Mouse (Mus musculus): ENCODE measurements at regions not wholly inside any gene's neighbourhood (a gene's known extent, or its start where the extent isn't known, plus 50 kb on each side); places are given as distances from the start of the nearest gene placed in this dataset.

DNA sequence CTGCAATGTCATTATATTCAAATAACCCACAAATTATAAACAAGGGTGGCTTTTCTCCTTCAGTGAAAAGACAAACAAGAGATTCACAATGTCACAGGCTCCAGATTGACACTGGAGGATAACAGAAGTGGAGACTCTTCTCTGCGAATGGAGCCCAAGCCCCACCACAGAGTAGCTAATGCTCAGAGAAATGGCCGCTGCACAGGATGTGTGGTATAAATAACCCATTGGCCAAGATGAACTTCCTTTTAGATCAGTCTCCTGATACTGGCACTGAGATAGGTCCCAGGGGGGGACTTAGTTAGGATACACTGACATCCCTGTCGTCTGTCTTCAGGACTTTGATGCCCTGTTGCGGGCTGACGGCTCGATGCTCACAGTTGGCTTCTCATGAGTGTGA, 225.3 kb upstream of the Runx1 start:
- Histone ChIP-seq H3K36me3 (ENCODE audit: control insufficient read depth, insufficient read depth, low read length) (no peaks in the 10 kb centered on the region), H3K27ac (ENCODE audit: low read length) (no peak overlapping the region), H3K27me3 (replicated peaks; ENCODE audit: control insufficient read depth, insufficient read depth, low read length) (no peaks in the 10 kb centered on the region), H3K4me1 (ENCODE audit: control insufficient read depth, insufficient read depth, low read length) (no peaks in the 10 kb centered on the region), H3K9ac (ENCODE audit: low read depth, low read length) (no peak overlapping the region), H3K4me2 (ENCODE audit: low read depth, low read length) (no peak overlapping the region), H3K9me3 (ENCODE audit: control insufficient read depth, low read length) (no peaks in the 10 kb centered on the region), H3K4me3 (ENCODE audit: low read length) (no peak overlapping the region)
- WGBS, result 78% methylated on average over 6 of the region's 6 CpGs
- no peak for ATAC-seq

DNA sequence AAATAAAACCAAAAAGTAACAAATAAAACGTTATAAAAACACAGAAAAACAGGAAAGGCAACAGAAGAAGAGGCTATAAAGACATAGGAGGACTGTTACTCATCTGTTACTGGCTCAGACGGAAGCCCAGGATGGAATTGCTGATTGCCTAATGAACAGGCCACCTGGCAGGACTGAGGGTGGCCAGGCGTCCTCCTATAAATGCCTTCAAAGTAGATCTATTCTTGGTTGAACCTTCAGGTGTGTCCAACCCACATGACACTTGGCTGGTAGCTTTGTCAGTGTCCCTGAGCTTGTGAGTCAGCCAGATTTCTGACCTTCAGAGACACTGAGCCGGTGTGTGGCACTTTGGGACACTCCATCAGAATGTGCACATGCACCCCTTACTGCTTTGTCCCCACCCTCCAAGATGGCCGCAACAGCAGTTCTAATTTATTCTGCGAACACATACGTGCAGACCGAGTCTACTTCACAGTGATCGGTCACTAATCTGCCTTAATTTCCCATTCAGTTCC, 222.5 kb upstream of the Runx1 start:
- H3K36me3 ChIP-seq (ENCODE audit: control insufficient read depth, insufficient read depth, low read length), result no peaks in the 10 kb centered on the region
- no peak for ATAC-seq
- no peaks in the 10 kb centered on the region for H3K4me1 ChIP-seq (ENCODE audit: control insufficient read depth, insufficient read depth, low read length)
- H3K27ac ChIP-seq (ENCODE audit: low read length), result no peak overlapping the region
- no peak overlapping the region for H3K4me3 ChIP-seq (ENCODE audit: low read length)
- no peak overlapping the region for H3K9ac ChIP-seq (ENCODE audit: low read depth, low read length)
- H3K9me3 ChIP-seq (ENCODE audit: control insufficient read depth, low read length), result no peaks in the 10 kb centered on the region
- WGBS, result 85% methylated on average over 9 of the region's 9 CpGs
- H3K27me3 ChIP-seq (replicated peaks; ENCODE audit: control insufficient read depth, insufficient read depth, low read length), result no peaks in the 10 kb centered on the region
- H3K4me2 ChIP-seq (ENCODE audit: low read depth, low read length), result no peak overlapping the region

DNA sequence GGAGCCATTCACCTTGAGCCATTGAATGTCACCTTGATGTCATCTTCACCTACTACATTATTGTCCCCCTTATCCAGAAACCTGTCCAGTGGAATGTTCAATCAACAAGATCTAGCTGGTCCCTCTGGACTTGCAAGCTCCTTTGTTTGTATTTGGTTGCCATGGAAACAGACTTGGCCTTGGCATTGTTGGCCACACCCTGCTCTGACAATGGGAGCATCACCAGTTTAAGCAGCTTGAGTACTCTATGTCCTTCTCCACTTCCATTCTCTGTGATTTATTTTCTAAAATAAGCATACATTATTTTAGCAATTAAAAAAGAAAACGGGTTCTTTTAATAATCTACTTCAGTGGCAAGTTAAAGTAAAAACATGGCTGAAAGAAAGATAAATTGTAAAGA, 221.6 kb upstream of the Runx1 start:
- H3K9ac ChIP-seq (ENCODE audit: low read depth, low read length), result no peak overlapping the region
- H3K27me3 ChIP-seq (replicated peaks; ENCODE audit: control insufficient read depth, insufficient read depth, low read length), result no peaks in the 10 kb centered on the region
- no peaks in the 10 kb centered on the region for H3K9me3 ChIP-seq (ENCODE audit: control insufficient read depth, low read length)
- H3K36me3 ChIP-seq (ENCODE audit: control insufficient read depth, insufficient read depth, low read length), result no peaks in the 10 kb centered on the region
- H3K4me1 ChIP-seq (ENCODE audit: control insufficient read depth, insufficient read depth, low read length), result 0 out of 2 replicates have a peak, but pooled peaks cover 2% of the 10 kb centered on the region
- no peak overlapping the region for H3K4me2 ChIP-seq (ENCODE audit: low read depth, low read length)
- no peak overlapping the region for H3K4me3 ChIP-seq (ENCODE audit: low read length)
- no peak for ATAC-seq
- WGBS, result 85% methylated on average over 1 of the region's 1 CpGs
- no peak overlapping the region for H3K27ac ChIP-seq (ENCODE audit: low read length)

DNA sequence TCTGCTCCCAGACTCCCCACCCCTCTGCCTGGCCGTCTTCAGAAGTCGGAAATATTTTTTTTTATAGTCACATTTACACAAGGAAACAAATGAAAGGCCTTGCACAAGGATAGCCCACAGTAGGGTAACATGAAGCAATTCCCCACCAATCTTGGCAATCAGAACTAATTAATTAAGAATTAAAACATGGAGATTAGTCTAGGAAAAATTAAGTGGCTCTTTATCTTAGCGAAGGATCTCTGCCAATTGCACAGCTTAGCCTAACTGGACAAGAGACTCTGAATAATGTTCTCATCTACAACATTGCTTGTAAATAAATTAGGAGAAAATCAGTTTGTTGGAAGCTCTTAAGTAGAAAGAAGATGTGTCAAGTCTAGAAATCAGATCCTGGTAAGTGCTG, 220.3 kb upstream of the Runx1 start:
- no peaks in the 10 kb centered on the region for H3K27me3 ChIP-seq (replicated peaks; ENCODE audit: control insufficient read depth, insufficient read depth, low read length)
- H3K4me1 ChIP-seq (ENCODE audit: control insufficient read depth, insufficient read depth, low read length), result 0 out of 2 replicates have a peak, but pooled peaks cover 2% of the 10 kb centered on the region
- H3K4me3 ChIP-seq (ENCODE audit: low read length), result no peak overlapping the region
- H3K27ac ChIP-seq (ENCODE audit: low read length), result no peak overlapping the region
- H3K9me3 ChIP-seq (ENCODE audit: control insufficient read depth, low read length), result no peaks in the 10 kb centered on the region
- 80% methylated on average over 3 of the region's 3 CpGs for WGBS
- no peaks in the 10 kb centered on the region for H3K36me3 ChIP-seq (ENCODE audit: control insufficient read depth, insufficient read depth, low read length)
- no peak for ATAC-seq
- H3K9ac ChIP-seq (ENCODE audit: low read depth, low read length), result no peak overlapping the region
- H3K4me2 ChIP-seq (ENCODE audit: low read depth, low read length), result no peak overlapping the region

DNA sequence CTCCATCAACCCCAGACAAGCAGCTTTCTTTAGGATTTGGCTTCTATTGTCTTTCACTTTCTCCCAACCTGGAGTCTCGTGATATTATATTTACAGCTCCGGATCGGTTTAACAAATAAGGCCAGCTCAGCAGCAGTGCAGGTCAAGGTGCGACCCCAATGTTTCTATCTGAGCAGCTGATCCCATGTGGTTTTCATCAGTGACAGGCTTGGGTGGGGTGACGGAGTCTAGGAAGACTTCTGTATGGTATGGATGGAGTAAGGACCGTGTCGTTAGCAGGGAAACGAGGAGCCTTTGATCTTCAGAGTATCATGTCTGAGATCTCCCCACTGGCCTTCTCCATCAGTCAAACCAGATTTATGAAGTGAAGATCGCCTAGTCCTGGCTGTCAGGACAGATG, 217.4 kb upstream of the Runx1 start:
- H3K27me3 ChIP-seq (replicated peaks; ENCODE audit: control insufficient read depth, insufficient read depth, low read length), result no peaks in the 10 kb centered on the region
- no peak overlapping the region for H3K9ac ChIP-seq (ENCODE audit: low read depth, low read length)
- no peak overlapping the region; the same call in 1 of the 2 replicates for H3K4me3 ChIP-seq (ENCODE audit: low read length)
- 0 out of 2 replicates have a peak, but pooled peaks cover 2% of the 10 kb centered on the region for H3K4me1 ChIP-seq (ENCODE audit: control insufficient read depth, insufficient read depth, low read length)
- H3K9me3 ChIP-seq (ENCODE audit: control insufficient read depth, low read length), result no peaks in the 10 kb centered on the region
- H3K4me2 ChIP-seq (ENCODE audit: low read depth, low read length), result peak overlapping the region; percentile 26; the same call in 1 of the 2 replicates
- no peaks in the 10 kb centered on the region for H3K36me3 ChIP-seq (ENCODE audit: control insufficient read depth, insufficient read depth, low read length)
- 0 out of 2 replicates have a peak, but pooled peaks have one; percentile 21 for ATAC-seq
- WGBS, result 48% methylated on average over 9 of the region's 9 CpGs
- H3K27ac ChIP-seq (ENCODE audit: low read length), result no peak overlapping the region

DNA sequence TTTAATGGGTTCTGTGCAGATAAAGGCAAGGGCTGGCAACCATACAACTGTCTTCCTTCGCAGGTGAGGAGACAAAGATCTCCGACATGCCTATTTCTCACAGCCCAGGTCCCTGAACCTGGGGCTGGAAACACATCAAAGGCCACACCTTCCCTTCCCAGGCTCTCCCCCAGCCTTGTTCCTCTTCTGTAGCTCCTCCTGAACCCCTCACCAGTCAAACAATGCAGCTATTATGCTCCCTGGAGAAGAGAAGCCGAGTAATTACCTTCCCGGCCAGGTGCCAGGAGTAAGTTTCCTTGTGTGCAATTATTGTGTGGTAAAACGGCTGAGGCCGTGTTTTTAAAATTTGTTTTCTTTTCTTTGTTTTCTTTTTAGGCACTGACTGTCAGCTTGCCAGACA, 217.0 kb upstream of the Runx1 start:
- peak; percentile 80 for ATAC-seq
- Histone ChIP-seq H3K4me3 (ENCODE audit: low read length) (no peak overlapping the region; the same call in 1 of the 2 replicates), H3K36me3 (ENCODE audit: control insufficient read depth, insufficient read depth, low read length) (no peaks in the 10 kb centered on the region), H3K9ac (ENCODE audit: low read depth, low read length) (no peak overlapping the region), H3K27me3 (replicated peaks; ENCODE audit: control insufficient read depth, insufficient read depth, low read length) (no peaks in the 10 kb centered on the region), H3K9me3 (ENCODE audit: control insufficient read depth, low read length) (no peaks in the 10 kb centered on the region), H3K4me2 (ENCODE audit: low read depth, low read length) (peak overlapping the region; percentile 26), H3K4me1 (ENCODE audit: control insufficient read depth, insufficient read depth, low read length) (0 out of 2 replicates have a peak, but pooled peaks cover 2% of the 10 kb centered on the region), H3K27ac (ENCODE audit: low read length) (no peak overlapping the region)
- 39% methylated on average over 6 of the region's 6 CpGs for WGBS

DNA sequence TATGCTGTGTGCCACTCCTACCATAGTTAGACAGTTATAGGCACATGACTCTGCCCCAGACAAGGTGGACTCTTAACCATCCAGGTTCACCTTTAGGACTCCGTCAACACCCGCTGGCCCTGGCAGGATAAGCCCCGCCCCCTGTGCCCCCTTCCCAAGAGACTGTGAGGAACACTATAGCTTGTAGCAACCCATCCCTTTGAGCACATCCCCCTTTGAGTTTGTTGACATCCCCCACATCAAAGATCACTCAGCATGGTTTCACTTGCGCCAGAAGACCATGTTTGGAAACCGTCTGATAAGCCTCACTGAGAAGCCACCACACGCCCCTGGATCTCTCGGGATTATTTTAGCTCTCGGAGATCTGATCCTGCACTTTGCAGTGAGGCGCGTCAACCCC, 216.5 kb upstream of the Runx1 start:
- WGBS, result 52% methylated on average over 10 of the region's 10 CpGs
- Histone ChIP-seq H3K4me2 (ENCODE audit: low read depth, low read length) (peak overlapping the region; percentile 26; the same call in 1 of the 2 replicates), H3K4me1 (ENCODE audit: control insufficient read depth, insufficient read depth, low read length) (0 out of 2 replicates have a peak, but pooled peaks cover 2% of the 10 kb centered on the region), H3K36me3 (ENCODE audit: control insufficient read depth, insufficient read depth, low read length) (no peaks in the 10 kb centered on the region), H3K27me3 (replicated peaks; ENCODE audit: control insufficient read depth, insufficient read depth, low read length) (no peaks in the 10 kb centered on the region), H3K9me3 (ENCODE audit: control insufficient read depth, low read length) (no peaks in the 10 kb centered on the region), H3K9ac (ENCODE audit: low read depth, low read length) (no peak overlapping the region), H3K27ac (ENCODE audit: low read length) (no peak overlapping the region), H3K4me3 (ENCODE audit: low read length) (no peak overlapping the region)
- ATAC-seq, result no peak

DNA sequence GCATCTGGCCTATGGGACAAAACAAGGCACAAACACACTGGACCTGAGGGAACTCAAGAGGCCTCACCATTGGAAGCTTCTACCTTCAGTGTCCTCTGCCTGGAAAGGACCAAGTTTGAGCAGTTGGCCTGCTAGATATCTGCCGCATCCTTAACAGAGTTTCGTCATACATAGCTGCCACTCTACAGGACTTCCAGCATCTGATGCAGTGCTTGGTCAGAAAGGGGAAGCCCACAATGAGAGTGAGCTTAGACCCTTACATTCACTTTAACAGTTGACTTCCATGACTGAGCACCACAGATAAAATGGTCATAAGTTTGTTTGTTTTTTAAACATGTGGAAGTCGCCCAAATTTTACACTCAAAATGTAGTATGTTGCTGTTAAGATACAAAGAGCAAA, 215.9 kb upstream of the Runx1 start:
- Histone ChIP-seq H3K36me3 (ENCODE audit: control insufficient read depth, insufficient read depth, low read length) (no peaks in the 10 kb centered on the region), H3K9ac (ENCODE audit: low read depth, low read length) (no peak overlapping the region), H3K4me2 (ENCODE audit: low read depth, low read length) (no peak overlapping the region), H3K4me3 (ENCODE audit: low read length) (no peak overlapping the region), H3K27ac (ENCODE audit: low read length) (no peak overlapping the region), H3K27me3 (replicated peaks; ENCODE audit: control insufficient read depth, insufficient read depth, low read length) (no peaks in the 10 kb centered on the region), H3K4me1 (ENCODE audit: control insufficient read depth, insufficient read depth, low read length) (0 out of 2 replicates have a peak, but pooled peaks cover 2% of the 10 kb centered on the region), H3K9me3 (ENCODE audit: control insufficient read depth, low read length) (no peaks in the 10 kb centered on the region)
- WGBS, result 91% methylated on average over 3 of the region's 3 CpGs
- no peak for ATAC-seq

DNA sequence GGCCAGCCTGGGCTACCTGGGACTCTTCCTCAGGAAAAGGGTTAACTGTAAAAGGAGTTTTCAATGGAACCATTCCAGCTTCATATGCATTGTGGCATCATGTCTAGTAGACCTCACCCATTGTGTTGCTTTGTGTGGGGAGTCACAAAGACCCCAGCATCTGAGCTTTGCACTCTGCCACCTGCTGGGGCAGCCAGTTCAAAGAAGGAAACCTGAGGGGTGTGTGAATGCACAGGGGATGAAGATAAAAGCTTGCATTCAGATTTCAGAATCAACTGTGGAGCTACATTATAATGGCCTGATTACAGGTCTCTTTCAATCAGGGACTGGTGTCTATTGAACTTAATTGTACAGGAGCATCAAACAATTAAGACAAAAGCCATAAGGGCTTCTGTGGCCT, 215.4 kb upstream of the Runx1 start:
- Histone ChIP-seq H3K4me3 (ENCODE audit: low read length) (no peak overlapping the region), H3K27ac (ENCODE audit: low read length) (no peak overlapping the region), H3K9ac (ENCODE audit: low read depth, low read length) (no peak overlapping the region), H3K9me3 (ENCODE audit: control insufficient read depth, low read length) (no peaks in the 10 kb centered on the region), H3K4me2 (ENCODE audit: low read depth, low read length) (no peak overlapping the region), H3K4me1 (ENCODE audit: control insufficient read depth, insufficient read depth, low read length) (0 out of 2 replicates have a peak, but pooled peaks cover 2% of the 10 kb centered on the region), H3K27me3 (replicated peaks; ENCODE audit: control insufficient read depth, insufficient read depth, low read length) (no peaks in the 10 kb centered on the region), H3K36me3 (ENCODE audit: control insufficient read depth, insufficient read depth, low read length) (no peaks in the 10 kb centered on the region)
- no peak for ATAC-seq

DNA sequence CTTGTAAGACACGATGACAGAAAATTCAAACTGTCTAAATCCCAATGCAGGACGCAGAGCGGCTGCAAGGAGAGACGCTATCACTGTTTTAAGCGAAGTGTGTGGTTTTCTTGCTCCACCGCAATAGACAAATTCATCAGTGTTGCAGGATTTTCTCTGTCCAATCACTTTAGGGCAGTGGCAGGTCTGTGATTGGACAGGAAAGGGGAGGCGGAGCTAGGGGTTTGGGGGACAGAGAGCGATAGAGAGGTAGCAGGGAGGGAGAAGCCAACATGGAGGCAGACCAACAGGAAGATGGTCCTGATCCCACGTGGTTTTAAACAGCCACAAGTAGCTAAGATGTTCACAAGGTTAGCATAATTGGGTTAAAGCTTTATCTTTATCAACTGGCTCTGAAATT, 209.7 kb upstream of the Runx1 start:
- H3K4me1 ChIP-seq (ENCODE audit: control insufficient read depth, insufficient read depth, low read length), result no peaks in the 10 kb centered on the region
- no peaks in the 10 kb centered on the region for H3K36me3 ChIP-seq (ENCODE audit: control insufficient read depth, insufficient read depth, low read length)
- 89% methylated on average over 9 of the region's 9 CpGs for WGBS
- H3K4me3 ChIP-seq (ENCODE audit: low read length), result no peak overlapping the region
- no peak for ATAC-seq
- H3K27ac ChIP-seq (ENCODE audit: low read length), result no peak overlapping the region
- H3K4me2 ChIP-seq (ENCODE audit: low read depth, low read length), result no peak overlapping the region
- no peaks in the 10 kb centered on the region for H3K27me3 ChIP-seq (replicated peaks; ENCODE audit: control insufficient read depth, insufficient read depth, low read length)
- no peaks in the 10 kb centered on the region for H3K9me3 ChIP-seq (ENCODE audit: control insufficient read depth, low read length)
- H3K9ac ChIP-seq (ENCODE audit: low read depth, low read length), result no peak overlapping the region

Data from intestine, embryonic 16.5 days (tissue).